Mouse (Mus musculus) 416B (cell line): Measurements from ENCODE around the gene Slco3a1.

Experiments used
- DNase-seq: peaks from one replicate; pipeline ENCODE4 v3.0.0; 2011; ENCODE audit warnings: low read depth

The Slco3a1 gene

DNA sequence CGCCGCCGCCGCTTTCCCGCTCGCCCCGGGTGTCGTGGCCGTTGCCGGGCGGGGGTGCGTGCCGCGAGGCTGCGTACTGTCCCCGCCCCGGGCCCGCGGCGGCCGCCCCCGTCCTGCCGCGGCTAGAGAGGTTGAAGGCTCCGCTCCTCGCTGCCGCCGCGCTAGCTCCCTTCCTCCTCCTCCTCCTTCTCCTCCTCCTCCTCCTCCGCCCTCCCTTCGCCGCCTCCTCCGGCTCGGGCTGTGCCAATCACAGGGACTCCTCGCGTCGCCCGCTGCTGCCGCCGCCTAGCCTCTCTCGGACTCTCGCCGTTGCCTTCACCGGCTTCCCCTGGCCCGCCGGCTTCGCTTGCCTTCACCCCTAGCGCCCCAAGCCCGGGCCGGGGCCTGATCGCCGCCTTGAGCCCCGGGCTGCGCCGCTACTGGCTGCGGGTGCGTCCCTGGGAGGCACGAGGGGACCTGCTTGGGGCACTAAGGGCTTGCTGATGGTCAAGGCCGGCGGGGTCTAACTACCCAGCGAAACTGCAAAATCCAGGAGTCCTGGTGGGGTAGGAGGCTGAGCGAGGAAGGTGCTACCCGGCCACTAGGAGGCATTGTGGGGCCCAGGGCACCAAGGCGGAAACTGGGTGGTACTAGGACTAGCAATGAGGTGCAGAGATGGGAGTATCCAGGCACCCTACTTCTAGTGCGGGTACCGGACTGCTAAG lies at the start of gene Slco3a1:
Slco3a1 (minus strand) TSS at position 173 of the 704 bp plus-strand sequence.
- DNase-seq, result no peak

DNA sequence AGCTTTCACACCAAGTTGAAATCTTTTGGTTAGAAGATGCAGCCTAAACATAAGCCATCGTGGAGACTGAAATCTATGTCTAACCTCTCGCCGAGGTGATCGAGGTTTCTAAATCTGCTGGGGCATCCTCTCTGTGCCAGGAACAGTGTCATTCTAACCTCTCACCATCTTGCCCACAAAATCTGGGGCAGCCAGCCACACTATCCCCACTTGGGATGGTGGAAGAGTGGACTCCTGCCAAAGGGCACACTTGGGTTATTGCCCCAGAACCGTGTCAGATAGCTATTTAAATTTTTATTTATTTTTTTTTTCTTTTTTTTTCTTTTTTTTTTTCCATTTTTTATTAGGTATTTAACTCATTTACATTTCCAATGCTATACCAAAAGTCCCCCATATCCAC lies 46.4 kb upstream of the Slco3a1 start:
- no peak for DNase-seq

DNA sequence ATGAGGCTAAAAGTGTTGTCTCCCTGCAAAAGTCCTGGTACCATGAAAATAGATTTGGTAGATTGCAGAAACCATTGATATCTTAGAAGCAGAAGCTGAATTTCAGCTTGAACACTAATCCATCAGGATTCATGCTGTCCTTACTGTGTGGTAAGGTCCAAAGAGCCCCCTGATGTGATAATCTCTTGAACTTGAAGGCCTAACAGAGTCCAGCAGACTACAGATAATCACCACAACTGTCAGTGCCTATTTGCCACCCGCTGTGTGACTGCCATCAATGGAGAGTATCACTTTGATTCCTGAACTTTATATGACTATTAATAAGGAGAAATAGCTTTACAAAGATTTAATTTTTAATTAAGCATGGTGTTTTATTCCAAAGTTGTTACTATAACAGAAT lies 24.8 kb upstream of the Slco3a1 start:
- DNase-seq, result no peak

DNA sequence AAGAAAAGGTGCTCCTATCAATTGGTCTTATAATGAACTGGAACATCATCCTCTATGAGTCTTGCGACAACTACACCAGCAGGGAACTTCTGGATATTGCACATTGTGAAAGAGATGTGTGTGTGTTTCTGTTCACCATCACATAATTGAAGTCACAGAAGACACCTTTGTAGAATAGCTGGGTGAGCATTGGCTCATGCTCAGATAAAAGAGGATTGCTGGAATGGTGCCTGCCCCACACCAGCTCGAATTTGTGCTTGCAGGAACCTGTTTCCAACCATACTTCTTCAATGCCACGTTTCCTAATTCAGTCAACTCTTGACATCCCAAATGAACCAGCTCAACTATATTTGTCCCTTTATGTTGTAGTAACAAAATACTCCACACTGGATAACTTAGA lies 21.1 kb upstream of the Slco3a1 start:
- no peak for DNase-seq

DNA sequence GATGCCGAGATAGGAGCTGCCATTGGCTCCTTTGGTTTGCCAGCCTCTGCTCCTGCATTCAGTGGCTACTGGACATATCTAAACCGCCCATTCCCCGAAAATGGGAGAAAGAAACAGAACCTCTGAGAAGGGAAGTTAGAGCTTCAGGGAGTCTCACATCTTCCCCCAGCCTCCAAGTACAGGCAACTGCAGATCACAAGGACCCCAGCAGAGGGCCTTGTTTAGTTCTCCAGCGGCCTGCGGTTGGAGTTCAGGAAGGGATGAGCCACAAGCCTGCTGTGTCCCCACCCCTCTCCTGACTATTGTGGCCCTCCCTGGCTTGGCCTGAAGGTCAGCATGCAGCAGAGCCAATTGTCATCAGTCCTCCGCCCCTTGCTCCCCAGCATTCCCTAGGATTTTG lies 836 bp upstream of the Slco3a1 start:
- no peak for DNase-seq

DNA sequence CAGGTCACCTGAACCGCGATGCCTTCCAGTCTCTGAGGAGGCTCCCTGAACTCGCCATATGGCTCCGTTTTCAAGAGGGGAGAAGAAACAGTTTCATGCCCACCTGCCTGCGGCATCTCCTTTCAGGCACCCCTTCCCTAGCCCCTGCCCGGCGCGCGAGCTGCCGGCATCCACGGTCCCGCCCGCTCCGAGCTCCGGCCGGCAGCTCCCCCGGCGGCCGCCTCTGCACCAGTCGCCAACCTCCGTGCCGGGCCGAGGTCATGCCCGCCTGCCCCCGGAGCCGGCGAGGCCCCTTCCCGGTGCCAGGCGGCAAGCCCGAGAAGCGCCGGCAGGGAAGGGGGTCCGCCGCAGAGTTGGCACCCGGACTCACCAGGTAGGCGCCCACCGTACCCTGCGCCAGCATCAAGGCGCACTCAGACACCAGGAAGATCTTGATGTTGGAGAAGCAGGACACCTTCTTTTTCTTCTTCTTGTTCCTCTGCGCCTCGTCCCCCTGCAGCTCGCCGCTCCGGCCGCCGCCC lies 479 bp downstream of the Slco3a1 start:
- DNase-seq, result no peak

DNA sequence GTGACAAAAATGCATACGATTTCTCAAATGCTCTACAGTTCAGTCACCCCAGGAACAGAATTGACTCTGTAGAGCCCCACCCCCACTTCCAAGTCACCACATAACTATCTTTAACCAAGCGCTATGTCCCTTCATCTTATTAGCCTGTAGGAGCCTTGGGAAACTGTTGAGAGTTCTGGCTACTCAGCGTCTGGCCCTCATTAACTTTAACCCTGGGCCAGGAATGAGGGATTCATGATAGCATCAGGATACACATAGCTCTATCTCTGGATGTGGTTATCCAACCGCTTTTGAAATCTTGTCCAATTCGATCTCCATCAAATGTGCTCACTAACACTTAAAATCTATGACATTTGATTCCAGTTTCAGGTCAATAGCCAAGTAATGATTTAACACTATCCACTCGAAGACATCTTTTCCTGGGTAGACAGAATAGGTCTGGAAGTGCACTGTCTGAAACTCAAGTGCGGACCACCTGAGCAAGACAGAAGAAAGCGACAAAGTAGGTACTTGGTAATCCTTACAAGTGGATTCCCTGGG lies 1.4 kb downstream of the Slco3a1 start:
- no peak for DNase-seq

DNA sequence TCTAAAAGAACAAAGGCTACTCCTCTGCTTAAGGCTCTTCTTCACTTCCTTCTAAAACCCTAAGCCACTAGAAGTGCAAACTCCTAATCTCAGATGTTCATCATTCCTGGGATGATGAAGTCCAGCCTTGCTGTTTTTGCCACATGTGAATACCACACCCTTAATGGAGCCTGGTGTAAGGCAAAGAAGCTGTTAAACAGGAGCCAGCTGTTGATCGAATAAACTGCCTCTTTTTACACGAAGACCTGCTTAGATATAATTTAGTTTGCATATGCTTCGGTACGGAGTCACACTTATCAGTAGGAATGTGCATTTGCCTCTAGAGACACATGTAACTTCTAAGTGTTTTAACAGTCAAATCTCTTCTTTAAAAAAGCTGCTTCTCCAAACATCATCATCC lies 2.0 kb downstream of the Slco3a1 start:
- no peak for DNase-seq

DNA sequence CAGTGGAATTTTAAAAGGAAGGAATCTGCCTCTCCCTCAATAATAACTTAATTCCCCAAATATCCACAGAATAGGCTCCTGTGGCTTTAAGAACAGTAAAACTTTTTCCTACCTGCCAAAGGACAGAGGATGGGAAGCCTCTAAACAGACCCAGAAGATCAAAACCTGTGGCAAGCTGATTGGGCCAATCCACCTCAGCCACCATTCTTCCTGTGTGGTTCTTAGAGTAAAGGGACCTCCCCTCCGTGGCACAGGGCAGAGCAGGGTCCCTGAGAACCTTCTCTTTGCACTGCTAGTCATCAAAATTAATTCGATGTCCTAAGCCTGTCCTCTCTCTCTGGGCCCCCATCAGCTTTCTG lies 2.6 kb downstream of the Slco3a1 start:
- no peak for DNase-seq

DNA sequence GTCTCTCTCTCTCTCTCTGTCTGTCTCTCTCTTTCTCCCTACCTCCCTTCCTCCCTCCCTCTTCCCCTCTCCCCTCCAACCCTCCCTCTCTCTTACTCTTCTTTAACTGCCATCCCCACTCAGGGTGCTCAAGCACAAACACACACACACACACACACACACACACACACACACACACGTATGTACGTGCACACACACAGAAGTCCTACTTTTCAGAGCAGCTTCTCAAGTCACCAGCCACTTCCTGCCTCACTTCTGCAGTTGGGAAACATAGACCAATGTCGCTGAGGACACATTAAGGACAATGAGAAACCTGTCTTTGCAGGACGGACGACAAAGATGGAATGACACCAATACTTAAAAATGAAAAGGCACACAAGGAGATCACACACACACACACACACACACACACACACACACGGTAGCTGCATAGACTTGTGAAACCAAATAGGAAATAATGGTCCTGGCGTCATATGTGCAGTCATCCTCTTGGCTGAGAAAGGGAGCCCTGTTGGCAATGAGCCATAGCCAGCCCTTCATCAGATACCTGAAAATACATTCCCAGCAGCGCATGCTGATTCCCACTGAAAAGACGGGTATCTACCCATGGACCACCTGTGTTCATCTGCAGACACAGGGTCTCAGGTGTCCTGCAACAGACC lies 3.1 kb downstream of the Slco3a1 start:
- DNase-seq, result no peak

DNA sequence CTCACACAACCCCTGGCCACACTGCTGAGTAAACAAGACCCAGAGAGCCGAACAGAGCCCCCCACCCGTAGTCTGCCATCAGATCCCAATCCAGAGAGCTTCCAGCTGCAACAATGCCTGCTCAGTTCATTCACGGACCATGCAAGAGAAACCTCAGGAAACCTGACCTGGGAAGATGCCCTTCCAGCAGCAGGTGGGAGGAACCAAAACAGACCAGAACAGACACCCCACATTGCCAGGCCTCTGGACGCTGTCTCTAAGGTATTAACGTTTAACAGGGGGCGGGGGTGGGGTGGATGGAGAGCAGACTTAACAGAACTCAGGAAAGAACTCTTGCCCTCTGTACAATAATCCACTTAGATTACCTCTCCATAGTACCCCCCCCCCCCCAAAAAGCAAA lies 4.9 kb downstream of the Slco3a1 start:
- no peak for DNase-seq

DNA sequence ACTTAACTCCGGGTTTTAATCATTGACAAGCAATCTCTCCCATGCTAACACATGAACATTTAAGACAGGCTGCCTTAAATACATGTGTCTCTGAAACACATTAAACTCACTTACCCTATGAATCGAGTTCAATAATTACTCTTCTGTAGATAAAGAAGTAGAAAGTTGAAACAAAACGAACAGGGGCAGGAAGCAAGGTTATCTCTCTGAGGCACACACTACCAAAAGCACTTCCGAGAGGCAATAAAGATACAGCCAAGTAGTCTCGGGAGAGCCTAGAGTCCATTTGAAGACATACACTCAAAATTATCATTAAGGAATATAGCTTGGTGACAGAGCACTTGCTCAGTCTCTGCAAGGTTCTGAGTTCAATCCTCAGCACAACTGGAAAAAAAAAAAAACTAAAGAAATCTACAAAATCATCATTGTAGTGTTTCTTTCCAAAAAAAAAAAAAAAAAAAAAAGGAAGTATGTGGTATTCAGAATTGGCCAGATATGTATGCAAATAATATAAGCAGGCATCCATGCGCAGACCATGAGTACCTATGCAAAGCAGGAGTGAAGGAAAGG lies 5.5 kb downstream of the Slco3a1 start:
- no peak for DNase-seq

DNA sequence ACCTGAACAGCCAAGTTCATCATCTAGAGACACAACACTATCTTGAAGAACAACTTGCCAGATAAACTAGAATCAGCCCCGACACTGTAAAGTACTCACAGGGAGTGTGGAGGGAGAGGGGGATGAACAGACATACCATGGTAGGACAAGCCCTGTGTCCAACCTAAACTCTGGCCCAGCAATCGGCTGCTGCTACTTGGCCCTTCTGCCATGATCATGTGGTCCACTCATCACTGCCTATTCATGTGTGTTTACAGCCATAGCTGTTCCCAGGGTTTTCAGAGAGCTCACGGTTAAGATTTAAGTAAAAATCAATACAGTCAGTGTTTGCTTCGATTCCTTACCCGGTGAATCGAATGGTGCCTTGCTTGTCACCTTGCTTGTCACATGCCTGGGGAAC lies 7.9 kb downstream of the Slco3a1 start:
- no peak for DNase-seq

DNA sequence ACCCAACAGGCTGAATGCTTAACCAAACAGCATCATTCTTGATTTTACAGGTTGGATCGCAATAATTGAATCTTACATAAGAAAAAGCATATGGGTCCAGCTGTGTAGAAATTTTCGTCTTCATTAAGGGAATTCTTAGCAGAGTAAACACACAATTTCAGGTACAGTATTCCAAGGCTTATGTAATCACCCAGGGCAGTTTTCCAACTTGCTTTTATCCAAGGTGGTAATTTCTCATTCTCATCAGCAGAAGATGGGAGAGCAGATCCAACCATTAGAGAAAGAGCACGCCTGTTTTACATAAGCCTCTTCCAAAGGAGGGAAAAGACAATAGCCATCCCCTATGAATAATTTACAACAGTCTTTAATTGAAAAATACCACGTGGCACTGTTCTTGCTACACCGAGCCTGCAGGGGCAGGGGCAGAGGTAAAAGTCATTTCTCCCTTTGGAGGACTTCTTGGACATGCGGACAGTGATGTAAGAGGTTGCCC lies 9.0 kb downstream of the Slco3a1 start:
- DNase-seq, result no peak

DNA sequence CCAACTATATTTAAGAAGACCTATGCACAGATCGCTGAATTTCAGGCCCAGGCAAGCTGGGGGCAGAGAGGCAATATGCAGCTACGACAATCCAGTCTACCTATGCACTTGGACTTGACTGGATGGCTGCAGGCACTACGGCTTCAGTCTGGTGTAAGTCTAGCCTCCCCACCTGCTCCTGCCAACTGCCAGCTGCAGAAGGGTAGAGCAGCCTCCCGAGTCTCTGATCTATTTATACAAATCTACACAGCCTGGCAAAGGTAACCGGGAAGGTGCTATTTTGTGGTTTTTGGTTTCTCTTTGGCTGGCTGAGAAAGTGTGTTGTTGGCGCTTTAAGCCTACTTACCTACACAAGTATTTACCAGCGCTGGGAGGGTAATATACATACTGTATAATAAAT lies 10.3 kb downstream of the Slco3a1 start:
- DNase-seq, result no peak

DNA sequence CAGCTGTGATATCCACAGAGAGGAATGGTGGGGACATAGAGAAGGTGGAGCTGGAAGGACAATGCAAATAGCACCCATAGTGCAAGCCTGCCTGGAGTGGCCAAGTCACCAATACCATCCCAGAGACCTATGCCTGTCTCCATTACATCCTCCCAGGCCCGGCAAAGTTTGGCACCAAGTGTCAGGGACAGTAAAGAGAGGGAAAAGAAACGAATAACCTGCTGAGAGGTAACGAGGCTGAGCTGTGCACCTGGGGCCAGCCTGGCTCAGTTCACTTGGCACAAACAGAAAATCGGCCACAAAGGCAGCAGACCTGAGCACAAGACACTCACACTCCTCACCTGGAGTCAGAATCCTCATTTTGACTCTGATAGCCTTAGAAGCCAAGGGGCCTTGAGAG lies 12.6 kb downstream of the Slco3a1 start:
- DNase-seq, result no peak

DNA sequence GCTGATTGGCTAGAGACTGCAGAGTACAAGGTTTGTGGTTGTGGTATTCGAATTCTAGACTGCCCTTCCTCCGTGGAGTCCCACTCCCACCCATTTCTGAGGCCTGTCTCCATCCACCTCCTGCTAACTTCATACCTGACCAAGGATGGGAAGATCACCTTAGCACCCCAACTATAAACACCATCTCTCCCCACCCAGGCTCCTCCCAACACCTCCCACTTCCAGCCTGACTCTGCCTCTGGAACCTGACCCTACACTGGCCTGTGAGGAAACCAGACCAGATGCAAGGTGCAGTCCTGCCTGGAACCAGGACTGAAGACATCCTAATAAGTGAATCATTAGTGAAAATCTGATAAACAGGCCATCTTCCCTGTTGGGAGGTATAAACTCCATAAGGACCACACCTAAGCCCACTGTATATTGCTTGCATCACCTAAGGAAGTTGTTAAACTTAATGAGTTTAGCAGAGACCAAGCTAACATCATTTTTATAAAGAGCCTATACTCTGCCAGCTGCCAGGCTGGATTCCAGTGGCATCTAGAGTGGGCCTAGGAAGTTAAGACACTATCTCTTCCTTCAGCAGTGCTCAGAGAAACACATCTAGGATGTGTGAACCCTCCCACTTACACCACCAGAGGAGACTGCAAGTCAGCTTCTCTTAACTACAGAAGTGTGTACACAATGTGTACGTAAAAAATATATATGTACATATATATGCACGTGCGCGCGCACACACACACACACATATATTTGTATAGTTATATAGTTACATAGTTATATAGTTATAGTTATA lies 13.5 kb downstream of the Slco3a1 start:
- DNase-seq, result no peak

DNA sequence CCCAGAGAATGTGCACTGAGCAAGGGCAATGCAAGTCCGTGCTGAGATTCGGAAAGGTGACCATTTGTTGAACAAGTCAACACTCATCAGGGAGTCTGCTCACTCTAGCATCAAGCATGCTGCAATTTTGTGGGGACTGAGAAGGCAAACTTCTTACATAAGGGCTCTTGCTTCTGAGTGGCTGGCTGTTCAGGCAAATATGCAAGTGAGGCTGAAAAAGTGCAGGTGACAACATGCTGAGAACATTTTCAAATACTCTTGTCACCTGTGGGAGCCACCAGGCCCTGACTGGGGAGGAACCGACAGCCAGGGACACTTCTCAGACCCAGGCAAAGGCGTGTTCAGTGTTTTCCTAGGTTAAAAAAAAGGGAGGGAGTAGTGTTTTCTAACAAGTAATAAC lies 18.4 kb downstream of the Slco3a1 start:
- no peak for DNase-seq

DNA sequence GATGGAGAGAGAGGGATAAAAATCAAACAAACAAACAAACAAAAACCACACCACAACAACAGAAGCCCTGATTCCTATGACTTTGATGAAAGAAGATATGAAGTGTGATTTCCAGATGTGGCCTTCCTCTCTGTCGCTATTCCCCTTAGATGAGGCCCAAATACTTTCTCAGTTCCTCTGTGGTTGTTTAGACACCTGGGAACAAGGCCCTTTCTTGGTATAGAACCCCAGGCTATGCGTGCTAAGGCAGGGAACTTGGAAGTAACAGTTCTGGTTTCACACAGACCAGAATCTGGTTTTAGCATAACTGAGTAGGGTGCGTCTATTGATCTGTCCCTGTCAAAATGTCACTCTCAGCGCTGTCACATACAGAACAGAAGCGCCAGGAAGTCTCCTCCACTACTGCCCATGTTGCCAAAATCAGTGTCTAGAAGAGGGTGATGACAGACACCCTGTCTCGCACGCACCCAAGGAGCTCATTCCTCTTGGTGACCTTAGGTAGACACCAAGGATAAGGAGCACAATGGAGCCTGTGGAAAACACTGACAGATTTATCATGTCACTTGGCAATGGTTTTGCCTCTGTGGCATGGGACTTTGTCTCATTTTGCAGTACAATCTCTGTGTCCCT lies 23.0 kb downstream of the Slco3a1 start:
- no peak for DNase-seq

DNA sequence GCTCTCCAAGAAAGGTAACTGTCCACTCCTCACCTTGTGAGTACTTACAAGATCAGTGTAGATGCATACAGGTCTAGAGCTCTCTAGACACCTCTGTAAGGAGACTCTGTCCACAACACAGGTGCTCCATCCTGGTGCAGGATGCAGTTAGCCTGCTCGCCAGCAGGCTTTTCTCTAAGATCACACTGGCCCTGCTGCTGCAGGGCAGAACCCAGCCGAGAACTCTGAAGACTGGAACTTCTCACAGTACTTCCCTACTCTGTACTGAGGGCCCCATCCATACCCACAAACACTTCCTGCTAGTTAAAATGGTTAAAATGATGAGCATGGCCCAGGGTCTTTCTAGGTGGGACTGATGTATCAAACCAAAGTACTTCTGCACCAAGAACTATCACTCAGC lies 24.7 kb downstream of the Slco3a1 start:
- no peak for DNase-seq

DNA sequence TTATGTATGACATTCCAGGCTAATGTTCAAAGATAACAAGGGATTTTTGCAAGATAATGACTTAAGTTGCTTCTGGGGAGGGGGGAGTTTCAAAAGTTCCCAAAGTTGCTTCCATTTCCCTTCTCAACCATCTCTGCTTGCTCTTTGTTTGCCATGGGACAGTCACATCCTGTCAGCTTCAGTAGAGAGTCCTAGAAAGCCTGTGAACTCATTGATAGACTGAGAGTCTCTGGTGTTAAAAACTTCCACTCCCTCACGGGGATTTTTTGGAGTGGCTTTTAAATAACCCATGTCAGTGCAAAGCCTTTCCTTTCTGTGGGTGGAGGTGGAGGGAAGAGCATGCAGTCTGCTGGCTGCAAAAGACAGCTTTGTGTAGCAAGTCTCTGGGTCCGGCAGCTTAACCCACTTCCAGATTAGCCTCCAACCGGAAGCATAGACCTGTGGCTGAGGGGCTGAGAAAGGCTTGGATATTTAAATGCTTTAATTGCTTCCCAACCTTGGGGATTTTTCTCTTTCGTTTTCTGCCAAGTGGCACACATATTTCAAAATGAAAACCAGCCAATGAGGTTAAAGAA lies 25.3 kb downstream of the Slco3a1 start:
- no peak for DNase-seq
